Mouse (Mus musculus) testis, postnatal 14 days (tissue): Measurements from ENCODE around the gene Pde1c.

Experiments
- DNase-seq: peaks from one replicate; pipeline ENCODE4 v3.0.0; 2021; ENCODE audit warnings: low spot score

Pde1c gene

GRCm38 (mm10) chr6:56447917-56448316 lies 121.0 kb downstream of the Pde1c start:
- no peak for DNase-seq

- DNase-seq, result no peak
Observed at GRCm38 (mm10) chr6:56441501-56441900, 127.4 kb downstream of the Pde1c start.

- no peak for DNase-seq
Observed at GRCm38 (mm10) chr6:56425846-56426245, 143.1 kb downstream of the Pde1c start.

- DNase-seq, result no peak
Observed at GRCm38 (mm10) chr6:56422866-56423265, 146.0 kb downstream of the Pde1c start.

GRCm38 (mm10) chr6:56416191-56416590 lies 152.7 kb downstream of the Pde1c start:
- no peak for DNase-seq

GRCm38 (mm10) chr6:56389178-56389577 lies 179.7 kb downstream of the Pde1c start:
- no peak for DNase-seq

GRCm38 (mm10) chr6:56376359-56376758 lies 192.5 kb downstream of the Pde1c start:
- no peak for DNase-seq

- DNase-seq, result no peak
Observed at GRCm38 (mm10) chr6:56374180-56374579, 194.7 kb downstream of the Pde1c start.

- no peak for DNase-seq
Observed at GRCm38 (mm10) chr6:56373753-56374152, 195.2 kb downstream of the Pde1c start.

- no peak for DNase-seq
Observed at GRCm38 (mm10) chr6:56373046-56373751, 195.7 kb downstream of the Pde1c start.

GRCm38 (mm10) chr6:56369462-56369861 lies 199.4 kb downstream of the Pde1c start:
- peak; percentile 33 for DNase-seq

GRCm38 (mm10) chr6:56368116-56368515 lies 200.8 kb downstream of the Pde1c start:
- no peak for DNase-seq

- no peak for DNase-seq
Observed at GRCm38 (mm10) chr6:56367257-56367656, 201.6 kb downstream of the Pde1c start.

GRCm38 (mm10) chr6:56362650-56363049 lies 206.3 kb downstream of the Pde1c start:
- no peak for DNase-seq

- DNase-seq, result no peak
Observed at GRCm38 (mm10) chr6:56362128-56362545, 206.8 kb downstream of the Pde1c start.

- DNase-seq, result no peak
Observed at GRCm38 (mm10) chr6:56361348-56362127, 207.4 kb downstream of the Pde1c start.

- no peak for DNase-seq
Observed at GRCm38 (mm10) chr6:56360086-56360485, 208.8 kb downstream of the Pde1c start.

GRCm38 (mm10) chr6:56359126-56359525 lies 209.8 kb downstream of the Pde1c start:
- DNase-seq, result no peak

- DNase-seq, result no peak
Observed at GRCm38 (mm10) chr6:56347207-56347606, 221.7 kb downstream of the Pde1c start.

GRCm38 (mm10) chr6:56345082-56345481 lies 223.8 kb downstream of the Pde1c start:
- DNase-seq, result no peak

GRCm38 (mm10) chr6:56342005-56342404 lies 226.9 kb downstream of the Pde1c start:
- DNase-seq, result no peak

- DNase-seq, result no peak
Observed at GRCm38 (mm10) chr6:56335811-56336446, 233.0 kb downstream of the Pde1c start.

- DNase-seq, result no peak
Observed at GRCm38 (mm10) chr6:56332149-56332548, 236.8 kb downstream of the Pde1c start.
